17 mouse cellular contexts compared by ENCODE assay signal in genomic region chr17:11419484-11419883, GRCm38 (mm10).
"Had no signal": no experiment of that assay in that cellular context is flagged by ENCODE, and none has a peak within 500 bp of the region (broad histone marks: within the 10 kb centered on the region; RNA-seq: fewer than 3 reads in every experiment).

No protein-coding gene starts in this region.

- H3K9me3 ChIP-seq: intestine, embryonic 15.5 days; limb, embryonic 15.5 days; midbrain, embryonic 15.5 days; neural tube, embryonic 12.5 days had no signal

- H3K27me3 ChIP-seq: intestine, embryonic 15.5 days; limb, embryonic 15.5 days; midbrain, embryonic 15.5 days; neural tube, embryonic 12.5 days had no signal

- H3K4me1 ChIP-seq: intestine, embryonic 15.5 days; limb, embryonic 15.5 days; midbrain, embryonic 15.5 days; neural tube, embryonic 12.5 days had no signal

- H3K36me3 ChIP-seq: intestine, embryonic 15.5 days; limb, embryonic 15.5 days; midbrain, embryonic 15.5 days; neural tube, embryonic 12.5 days had no signal

- H3K9ac ChIP-seq: intestine, embryonic 15.5 days; limb, embryonic 15.5 days; liver, embryonic 14.5 days; midbrain, embryonic 15.5 days; neural tube, embryonic 12.5 days had no signal

- DNase-seq: kidney, adult 18-20 months; kidney, postnatal 25 days; lung, adult 2 months; lung, postnatal 36 days; retina, postnatal 1 day; right cerebral cortex, postnatal 4 days; spleen, adult 18-20 months; thymus, postnatal 36 days had no signal

- H3K4me3 ChIP-seq: intestine, embryonic 15.5 days; layer of hippocampus, adult 2 months; left cerebral cortex, adult 2 months; limb, embryonic 15.5 days; midbrain, embryonic 15.5 days; neural tube, embryonic 12.5 days had no signal

- H3K27ac ChIP-seq: intestine, embryonic 15.5 days; layer of hippocampus, adult 2 months; left cerebral cortex, adult 2 months; limb, embryonic 15.5 days; liver, embryonic 14.5 days; midbrain, embryonic 15.5 days; neural tube, embryonic 12.5 days had no signal

- ATAC-seq: intestine, embryonic 15.5 days; lung, postnatal 0 days; midbrain, embryonic 15.5 days had no signal

- H3K4me2 ChIP-seq: intestine, embryonic 15.5 days; limb, embryonic 15.5 days; midbrain, embryonic 11.5 days; midbrain, embryonic 15.5 days; neural tube, embryonic 12.5 days had no signal
